Mouse (Mus musculus): ENCODE results near the gene Gmeb2. TPM values are rescaled to one million over a fixed set of nuclear protein-coding genes. Genes with fewer than 3 reads are reported as not detected.
"Not testable (repeated sequence)": the region's sequence is repeated elsewhere in the genome, so short reads cannot be mapped to it uniquely, and the experiment has no call there.

Gmeb2 gene
- total RNA-seq (2012; rRNA removed) = 14.2 and 17.3 TPM in 2 replicates
- 11.1 and 11.6 TPM in 2 replicates for total RNA-seq (2014; rRNA removed)
- polyA plus RNA-seq (2012; ENCODE audit: insufficient read length, low read depth) = 20.4 and 20.7 TPM in 2 replicates

DNA sequence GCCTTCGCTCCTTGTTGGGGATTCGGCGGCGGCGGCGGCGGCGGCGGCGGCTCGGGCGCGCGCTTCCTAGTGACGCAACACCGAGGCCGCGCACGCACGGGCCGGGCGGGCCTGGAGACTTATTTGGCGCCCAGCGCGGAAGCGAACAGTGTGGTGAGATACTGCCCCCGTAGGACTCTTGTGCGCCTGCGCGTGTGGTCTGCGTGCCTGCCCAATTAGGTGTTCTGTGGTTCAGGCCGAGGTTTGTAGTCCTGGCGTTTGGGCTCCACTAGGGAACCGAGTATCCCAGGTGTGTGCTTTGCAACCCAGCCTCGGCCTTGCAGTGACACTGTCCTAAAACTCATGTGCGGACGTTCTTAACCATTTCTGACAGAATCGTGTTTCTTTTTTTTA lies at the start of gene Gmeb2:
Gmeb2 (minus strand) TSS at position 78 of the 393 bp plus-strand sequence.
- H3K9ac ChIP-seq (ENCODE audit: insufficient read depth, low read depth) = peak within 1 kb of the TSS; percentile 95
- peak within 1 kb of the TSS; percentile 80 for H3K4me2 ChIP-seq (ENCODE audit: insufficient read depth, low read depth, poor library complexity, severe bottlenecking)
- H3K27ac ChIP-seq (ENCODE audit: insufficient read depth, low read depth) = peak within 1 kb of the TSS; percentile 59
- peaks cover 38% of the 10 kb centered on the region for H3K79me2 ChIP-seq (replicated peaks; ENCODE audit: control insufficient read depth, extremely low read depth, insufficient read depth, poor library complexity, severe bottlenecking)
- DNase-seq (ENCODE audit: extremely low read depth) = peak; percentile 99
- in situ Hi-C loops (cut with MboI; ENCODE audit: low pct_ligation_motif_present, low pct_unique_long_range_greater_than_20kb, low sequenced_read_pairs); H3K9me3 ChIP-seq (replicated peaks; ENCODE audit: low read length); H3K27me3 ChIP-seq (replicated peaks); dilution Hi-C loops (cut with MboI; ENCODE audit: extremely low pct_ligation_motif_present, extremely low pct_unique_long_range_greater_than_20kb, low sequenced_read_pairs): not testable (repeated sequence)
- TF ChIP-seq ELF1 (IDR thresholded peaks at IDR 0.05; ENCODE audit: low read depth, low read length) (peak; percentile 86), SIN3A (IDR thresholded peaks at IDR 0.05; ENCODE audit: low read length) (peak; percentile 31; the same call in 1 of the 2 replicates), ZMIZ1 (IDR thresholded peaks at IDR 0.05; ENCODE audit: low read depth, low read length) (peak; percentile 71; the same call in 1 of the 2 replicates), BHLHE40 (IDR thresholded peaks at IDR 0.05; ENCODE audit: low read depth, low read length) (peak; percentile 51), CHD2 (IDR thresholded peaks at IDR 0.05; ENCODE audit: low read length) (peak; percentile 6; the same call in 1 of the 2 replicates), HCFC1 (IDR thresholded peaks at IDR 0.05; ENCODE audit: low read depth, low read length) (peak; percentile 53; the same call in 1 of the 2 replicates), NRF1 (IDR thresholded peaks at IDR 0.05; ENCODE audit: low read depth, low read length) (peak; percentile 85), NELFE (IDR thresholded peaks at IDR 0.05; ENCODE audit: low read depth, low read length) (peak; percentile 63), MEF2A (IDR thresholded peaks at IDR 0.05; ENCODE audit: borderline replicate concordance, low read depth, low read length) (peak; percentile 41; the same call in 1 of the 2 replicates), MXI1 (IDR thresholded peaks at IDR 0.05; ENCODE audit: low read depth, low read length) (peak; percentile 78), MYC (IDR thresholded peaks at IDR 0.05; ENCODE audit: low read depth, low read length) (0 out of 2 replicates have a peak, but pooled peaks have one; percentile 9), TCF12 (IDR thresholded peaks at IDR 0.05; ENCODE audit: low read depth, low read length) (peak; percentile 60; the same call in 1 of the 2 replicates), POLR2A (IDR thresholded peaks at IDR 0.05; ENCODE audit: low read depth, low read length) (peak; percentile 85), TBP (conservative IDR thresholded peaks at IDR 0.05; ENCODE audit: low read depth, low read length) (peak; percentile 81), IRF4 (IDR thresholded peaks at IDR 0.05; ENCODE audit: low read depth, low read length) (0 out of 2 replicates have a peak, but pooled peaks have one; percentile 21)
- peaks cover 13 to 40% of the 10 kb centered on the region in 2 experiments for H3K4me1 ChIP-seq (ENCODE audit: control insufficient read depth in 1 of 2, insufficient read depth in 2 of 2)
- peaks cover 12 to 18% of the 10 kb centered on the region in 2 experiments for H3K36me3 ChIP-seq (replicated peaks in 1 of 2; ENCODE audit: control insufficient read depth in 1 of 2, insufficient read depth in 1 of 2, low read length in 1 of 2)
- peak within 1 kb of the TSS; percentile 73 to 82 (median 81) for H3K4me3 ChIP-seq (replicated peaks in 1 of 3; ENCODE audit: low read depth in 2 of 3, low read length in 2 of 3, poor library complexity in 1 of 3)

DNA sequence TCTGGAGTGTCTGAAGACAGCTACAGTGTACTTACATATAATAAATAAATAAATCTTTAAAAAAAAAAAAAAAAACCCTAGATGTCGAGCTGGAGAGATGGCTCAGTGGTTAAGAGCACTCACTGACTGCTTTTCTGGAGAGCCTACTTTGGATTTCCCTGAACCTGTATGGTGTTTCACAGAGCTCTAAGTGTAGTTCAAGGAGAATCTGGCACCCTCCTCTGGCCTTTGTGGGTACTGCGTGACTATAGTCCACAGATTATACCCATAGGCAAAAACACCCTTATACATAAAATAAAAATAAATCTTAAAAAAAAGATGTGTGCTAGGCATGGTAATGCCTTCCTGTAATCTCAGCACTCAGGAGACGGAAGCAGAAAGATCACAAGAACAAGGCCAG lies 46.2 kb upstream of the Gmeb2 start:
- Histone ChIP-seq H3K9ac (ENCODE audit: insufficient read depth, low read depth) (no peak overlapping the region), H3K9me3 (replicated peaks; ENCODE audit: low read length) (no peaks in the 10 kb centered on the region), H3K27ac (ENCODE audit: insufficient read depth, low read depth) (no peak overlapping the region), H3K4me1 (ENCODE audit: control insufficient read depth in 1 of 2, insufficient read depth in 2 of 2) (peaks cover 0 to 10% of the 10 kb centered on the region in 2 experiments; a peak in 2 of 4 replicates), H3K27me3 (replicated peaks) (no peaks in the 10 kb centered on the region), H3K4me3 (replicated peaks in 1 of 3; ENCODE audit: low read depth in 2 of 3, low read length in 2 of 3, poor library complexity in 1 of 3) (no peak overlapping the region), H3K79me2 (replicated peaks; ENCODE audit: control insufficient read depth, extremely low read depth, insufficient read depth, poor library complexity, severe bottlenecking) (no peaks in the 10 kb centered on the region), H3K4me2 (ENCODE audit: insufficient read depth, low read depth, poor library complexity, severe bottlenecking) (no peak overlapping the region), H3K36me3 (replicated peaks in 1 of 2; ENCODE audit: control insufficient read depth in 1 of 2, insufficient read depth in 1 of 2, low read length in 1 of 2) (peaks cover 60 to 89% of the 10 kb centered on the region in 2 experiments)
- in situ Hi-C loops (cut with MboI; ENCODE audit: low pct_ligation_motif_present, low pct_unique_long_range_greater_than_20kb, low sequenced_read_pairs) (no loop called here), dilution Hi-C loops (cut with MboI; ENCODE audit: extremely low pct_ligation_motif_present, extremely low pct_unique_long_range_greater_than_20kb, low sequenced_read_pairs) (no loop called here)
- DNase-seq (ENCODE audit: extremely low read depth) = peak; percentile 75
- TF ChIP-seq ZNF384 (IDR thresholded peaks at IDR 0.05; ENCODE audit: low read depth, low read length) (no peak), BHLHE40 (IDR thresholded peaks at IDR 0.05; ENCODE audit: low read depth, low read length) (no peak), MEF2A (IDR thresholded peaks at IDR 0.05; ENCODE audit: borderline replicate concordance, low read depth, low read length) (no peak), RAD21 (IDR thresholded peaks at IDR 0.05; ENCODE audit: low read depth, low read length) (peak; percentile 74), TCF12 (IDR thresholded peaks at IDR 0.05; ENCODE audit: low read depth, low read length) (no peak), GABPA (IDR thresholded peaks at IDR 0.05; ENCODE audit: insufficient replicate concordance, low read depth, low read length) (no peak), TBP (conservative IDR thresholded peaks at IDR 0.05; ENCODE audit: low read depth, low read length) (no peak), JUN (IDR thresholded peaks at IDR 0.05; ENCODE audit: insufficient read depth, low read depth, low read length) (no peak), EP300 (IDR thresholded peaks at IDR 0.05; ENCODE audit: low read length) (no peak), CHD1 (IDR thresholded peaks at IDR 0.05; ENCODE audit: low read depth, low read length) (no peak), PAX5 (IDR thresholded peaks at IDR 0.05; ENCODE audit: low read length) (no peak), NRF1 (IDR thresholded peaks at IDR 0.05; ENCODE audit: low read depth, low read length) (no peak), ZC3H11A (IDR thresholded peaks at IDR 0.05; ENCODE audit: low read depth, low read length) (peak; percentile 30; the same call in 1 of the 2 replicates), ELF1 (IDR thresholded peaks at IDR 0.05; ENCODE audit: low read depth, low read length) (no peak), ZMIZ1 (IDR thresholded peaks at IDR 0.05; ENCODE audit: low read depth, low read length) (no peak), MYC (IDR thresholded peaks at IDR 0.05; ENCODE audit: low read depth, low read length) (no peak), CHD2 (IDR thresholded peaks at IDR 0.05; ENCODE audit: low read length) (no peak), NELFE (IDR thresholded peaks at IDR 0.05; ENCODE audit: low read depth, low read length) (no peak), MXI1 (IDR thresholded peaks at IDR 0.05; ENCODE audit: low read depth, low read length) (no peak), JUND (conservative IDR thresholded peaks at IDR 0.05; ENCODE audit: low read depth, low read length) (no peak), IRF4 (IDR thresholded peaks at IDR 0.05; ENCODE audit: low read depth, low read length) (no peak), CTCF (conservative IDR thresholded peaks at IDR 0.05 in 1 of 2, IDR thresholded peaks at IDR 0.05 in 1 of 2; ENCODE audit: low read depth in 2 of 2, low read length in 2 of 2) (peak; percentile 57 to 84), POLR2A (IDR thresholded peaks at IDR 0.05; ENCODE audit: low read depth, low read length) (no peak), MAFK (IDR thresholded peaks at IDR 0.05; ENCODE audit: insufficient replicate concordance, low read length) (no peak), UBTF (IDR thresholded peaks at IDR 0.05; ENCODE audit: low read depth, low read length) (no peak), KAT2A (IDR thresholded peaks at IDR 0.05; ENCODE audit: insufficient replicate concordance, low read length) (no peak), ZKSCAN1 (IDR thresholded peaks at IDR 0.05; ENCODE audit: borderline replicate concordance, low read depth, low read length) (no peak)
